Mouse (Mus musculus): ENCODE measurements at regions not wholly inside any gene's neighbourhood (a gene's known extent, or its start where the extent isn't known, plus 50 kb on each side); places are given as distances from the start of the nearest gene placed in this dataset.
A peak's percentile ranks its signal among the peaks of the same experiment; 100 is the strongest.

DNA sequence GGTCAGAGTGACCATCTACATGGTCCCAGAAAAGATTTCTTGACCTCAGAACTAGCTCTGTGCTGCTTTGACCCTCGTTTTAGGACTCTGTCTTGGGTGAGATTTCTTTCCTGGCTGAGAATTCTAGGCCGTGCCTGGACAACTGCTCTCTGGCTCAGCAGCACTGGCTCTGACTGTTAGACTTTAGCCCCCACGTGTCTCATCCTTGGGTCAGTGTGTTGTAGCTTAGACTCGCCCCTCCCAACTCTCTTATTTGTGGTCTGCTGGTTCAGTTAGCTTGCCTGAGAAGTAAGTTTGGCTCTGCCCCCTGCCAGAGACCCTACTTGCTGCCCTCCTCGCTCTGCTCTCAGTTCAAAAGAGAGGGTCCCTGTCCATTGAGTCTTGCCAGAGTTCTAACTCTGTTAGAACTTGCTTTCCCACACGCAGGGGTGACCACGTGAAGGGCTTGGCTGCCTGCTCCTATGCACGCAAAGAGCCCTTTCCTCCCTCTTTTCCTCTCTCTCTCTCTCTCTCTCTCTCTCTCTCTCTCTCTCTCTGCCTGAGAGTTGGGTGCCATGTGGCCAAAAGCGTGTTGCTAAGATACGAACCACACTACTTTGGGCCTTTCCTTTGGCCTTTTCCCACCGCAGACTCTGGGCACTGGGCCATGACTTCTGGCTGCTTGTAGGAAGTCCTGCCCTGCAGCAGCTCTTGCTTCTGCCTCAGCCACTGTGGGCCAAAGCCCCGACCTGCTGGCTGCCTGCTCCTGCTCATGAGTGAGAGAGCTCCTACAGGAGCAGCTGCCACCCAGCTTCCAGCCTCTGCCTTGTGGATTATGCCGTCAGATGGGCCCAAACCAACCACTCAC is 344.2 kb upstream of the Amot start:
- peak; percentile 42 for DNase-seq (ENCODE audit: low spot score)

DNA sequence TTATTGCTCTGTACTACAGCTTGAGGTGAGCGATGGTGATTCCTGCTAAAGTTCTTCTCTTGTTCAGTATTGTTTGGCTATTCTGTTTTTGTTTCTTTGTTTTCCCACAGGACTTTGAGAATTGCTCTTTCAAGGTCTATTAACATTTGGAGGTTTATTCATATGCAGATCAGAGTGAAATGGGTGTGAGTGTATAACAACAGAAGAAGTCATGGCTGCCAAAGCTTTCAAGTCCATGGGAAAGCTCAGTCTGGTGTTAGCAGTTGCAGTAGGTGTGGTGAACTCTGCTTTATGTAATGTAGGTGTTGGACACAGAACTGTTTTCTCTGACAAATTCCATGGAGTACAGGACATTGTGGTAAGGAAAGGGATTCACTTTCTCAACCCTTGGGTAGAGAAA is 328.1 kb upstream of the Amot start:
- no peak for DNase-seq (ENCODE audit: low spot score)

DNA sequence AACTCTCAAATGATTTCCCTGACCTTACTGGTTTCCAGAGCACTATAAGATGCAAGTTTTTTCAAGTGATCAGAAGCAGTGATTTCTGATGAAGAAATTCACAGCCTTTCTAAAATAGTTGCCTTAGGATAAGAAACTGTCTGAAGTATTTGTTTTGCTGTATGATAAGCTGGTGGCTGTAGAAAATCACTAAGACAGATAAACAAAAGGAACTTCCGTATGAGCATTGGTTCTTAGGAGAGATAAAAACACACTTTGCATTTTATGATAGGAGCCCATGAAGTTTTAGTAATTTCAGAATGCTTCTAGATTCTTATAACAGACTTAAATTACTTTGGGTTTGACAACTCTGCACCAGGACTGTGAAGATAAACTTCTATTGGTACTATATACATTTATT is 308.0 kb upstream of the Amot start:
- no peak for DNase-seq (ENCODE audit: low spot score)

Data from testis, postnatal 10 days (tissue).